Mouse (Mus musculus) G1E (cell line): ENCODE measurements around the gene Rbm4. TPM values are rescaled to one million over a fixed set of nuclear protein-coding genes. Genes with fewer than 3 reads are reported as not detected.

ENCODE experiments used
- ATAC-seq: 2 replicates; pipeline ENCODE4 v1.8.0; 2016; ENCODE audit warnings: mild to moderate bottlenecking; ENCODE audit not compliant: insufficient number of reproducible peaks, poor library complexity, low FRiP score, severe bottlenecking; ENCODE audit errors: extremely low read depth
- DNase-seq: peaks from one replicate; pipeline ENCODE4 v3.0.0; 2012; ENCODE audit warnings: low spot score
- H3K27me3 ChIP-seq: 2 replicates; pipeline ENCODE4 v1.6.1; 2012; ENCODE audit warnings: mild to moderate bottlenecking, low read length, inconsistent platforms; ENCODE audit not compliant: insufficient read depth
- H3K36me3 ChIP-seq: replicated peaks from 2 replicates; pipeline ENCODE3; 2012; ENCODE audit warnings: mild to moderate bottlenecking, inconsistent platforms
- H3K4me1 ChIP-seq: 2 replicates; pipeline ENCODE4 v1.6.1; 2012; ENCODE audit warnings: low read depth, low read length, inconsistent platforms, mixed read lengths; ENCODE audit not compliant: insufficient read depth
- H3K4me3 ChIP-seq: 2 replicates; pipeline ENCODE4 v1.5.1; 2012; ENCODE audit warnings: low read depth, mild to moderate bottlenecking, inconsistent platforms, low read length, moderate library complexity, mixed read lengths
- H3K9me3 ChIP-seq: replicated peaks from 2 replicates; pipeline ENCODE4 v1.6.1; 2012; ENCODE audit warnings: inconsistent platforms
- CTCF ChIP-seq: IDR thresholded peaks from 2 replicates; pipeline ENCODE4 v1.5.1; 2012; ENCODE audit warnings: low read depth, low read length, inconsistent platforms, mixed read lengths
- GATA1 ChIP-seq: IDR thresholded peaks from 2 replicates; pipeline ENCODE4 v1.6.1; 2012; ENCODE audit warnings: borderline replicate concordance, low read length, inconsistent platforms, mixed read lengths
- GATA2 ChIP-seq: IDR thresholded peaks from 2 replicates; pipeline ENCODE4 v1.6.1; 2012; ENCODE audit warnings: low read depth, low read length, inconsistent platforms, borderline replicate concordance
- POLR2AphosphoS5 ChIP-seq: IDR thresholded peaks from 2 replicates; pipeline ENCODE4 v1.6.1; 2012; ENCODE audit warnings: low read depth, low read length, inconsistent platforms; ENCODE audit not compliant: insufficient replicate concordance
- TAL1 ChIP-seq: conservative IDR thresholded peaks from 2 replicates; pipeline ENCODE4 v1.6.1; 2012; ENCODE audit warnings: low read depth, low read length, inconsistent platforms, mixed read lengths
- polyA plus RNA-seq: library from polyadenylated mRNA; stranded (reverse); fragments of >175 nt; gene quantifications from 2 replicates; pipeline ENCODE4 v1.2.3, GENCODE M21; 2012
- total RNA-seq, 2 experiments: library from RNA; stranded (forward) in 1 of 2; stranded (reverse) in 1 of 2; fragments of 200-1000 nt in 1 of 2; fragments of >200 nt in 1 of 2; fragmentation: Nextera tagmentation in 1 of 2; gene quantifications; 2 replicates each; pipeline ENCODE4 v1.2.3; 2014 to 2017

The Rbm4 gene
- total and polyA plus RNA-seq, 3 experiments: 19.9 to 99.5 (median 72.4) TPM

DNA sequence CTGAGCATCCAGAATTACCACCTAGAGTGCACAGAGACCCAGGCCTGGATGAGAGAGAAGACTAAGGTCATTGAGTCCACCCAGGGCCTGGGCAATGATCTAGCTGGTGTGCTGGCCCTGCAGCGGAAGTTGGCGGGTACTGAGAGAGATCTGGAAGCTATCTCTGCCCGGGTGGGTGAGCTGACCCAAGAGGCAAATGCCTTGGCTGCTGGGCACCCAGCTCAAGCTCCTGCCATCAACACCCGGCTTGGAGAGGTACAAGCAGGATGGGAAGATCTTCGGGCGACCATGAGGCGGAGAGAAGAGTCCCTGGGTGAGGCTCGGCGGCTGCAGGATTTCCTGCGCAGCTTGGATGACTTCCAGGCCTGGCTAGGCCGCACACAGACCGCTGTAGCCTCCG lies 55.8 kb downstream of the Rbm4 start:
- no peaks in the 10 kb centered on the region for H3K4me1 ChIP-seq
- DNase-seq: no peak
- TF ChIP-seq TAL1: no peak
- TF ChIP-seq GATA1: no peak
- no peak for TF ChIP-seq POLR2AphosphoS5
- TF ChIP-seq CTCF: no peak
- no peak for TF ChIP-seq GATA2
- peaks cover 28% of the 10 kb centered on the region; the same call in 1 of the 2 replicates for H3K27me3 ChIP-seq
- H3K4me3 ChIP-seq: no peak overlapping the region
- no peaks in the 10 kb centered on the region for H3K9me3 ChIP-seq
- no peaks in the 10 kb centered on the region for H3K36me3 ChIP-seq
- ATAC-seq: no peak

Other genes starting within 250 kb of the Rbm4 start
Only the 20 nearest of the 21 such genes appear.
- gene Lrfn4, start 178.2 kb downstream of the Rbm4 start, total RNA-seq (2014; fragmentation: Nextera tagmentation): not detected in 2 replicates
- gene Lrfn4, start 178.2 kb downstream of the Rbm4 start, total RNA-seq (2017): 0.35 and 0.49 TPM in 2 replicates
- 0.54 and 0.66 TPM in 2 replicates for gene Lrfn4, start 178.2 kb downstream of the Rbm4 start, polyA plus RNA-seq
- 16.3 and 21.9 TPM in 2 replicates for gene Rce1, start 168.3 kb downstream of the Rbm4 start, total RNA-seq (2014; fragmentation: Nextera tagmentation)
- 16.0 and 19.7 TPM in 2 replicates for gene Rce1, start 168.3 kb downstream of the Rbm4 start, total RNA-seq (2017)
- gene Rce1, start 168.3 kb downstream of the Rbm4 start, polyA plus RNA-seq: 16.1 and 33.9 TPM in 2 replicates
- gene Gm960, start 95.2 kb downstream of the Rbm4 start, total RNA-seq (2014; fragmentation: Nextera tagmentation): not detected in 2 replicates
- gene Gm960, start 95.2 kb downstream of the Rbm4 start, total RNA-seq (2017): 0.46 and 0.93 TPM in 2 replicates
- gene Gm960, start 95.2 kb downstream of the Rbm4 start, polyA plus RNA-seq: 0.37 TPM in 1 of 2 replicates, not detected in the other
- gene Sptbn2, start 82.7 kb downstream of the Rbm4 start, total RNA-seq (2014; fragmentation: Nextera tagmentation): 0.30 and 2.9 TPM in 2 replicates
- gene Sptbn2, start 82.7 kb downstream of the Rbm4 start, total RNA-seq (2017): 0.12 and 0.16 TPM in 2 replicates
- gene Sptbn2, start 82.7 kb downstream of the Rbm4 start, polyA plus RNA-seq: 0.17 and 0.21 TPM in 2 replicates
- 8.3 and 9.8 TPM in 2 replicates for gene Rbm4b, start 37.4 kb downstream of the Rbm4 start, total RNA-seq (2014; fragmentation: Nextera tagmentation)
- 16.1 and 20.7 TPM in 2 replicates for gene Rbm4b, start 37.4 kb downstream of the Rbm4 start, total RNA-seq (2017)
- 5.1 and 5.3 TPM in 2 replicates for gene Rbm4b, start 37.4 kb downstream of the Rbm4 start, polyA plus RNA-seq
- gene Gm21992, start 17.7 kb upstream of the Rbm4 start, total RNA-seq (2014; fragmentation: Nextera tagmentation): 10.6 and 11.2 TPM in 2 replicates
- 32.1 and 40.1 TPM in 2 replicates for gene Gm21992, start 17.7 kb upstream of the Rbm4 start, total RNA-seq (2017)
- gene Gm21992, start 17.7 kb upstream of the Rbm4 start, polyA plus RNA-seq: 1.7 and 9.0 TPM in 2 replicates
- 70.3 and 82.1 TPM in 2 replicates for gene Rbm14, start 17.7 kb upstream of the Rbm4 start, total RNA-seq (2014; fragmentation: Nextera tagmentation)
- gene Rbm14, start 17.7 kb upstream of the Rbm4 start, total RNA-seq (2017): 28.2 and 29.5 TPM in 2 replicates
- gene Rbm14, start 17.7 kb upstream of the Rbm4 start, polyA plus RNA-seq: 38.6 and 55.3 TPM in 2 replicates
- 17.3 and 20.6 TPM in 2 replicates for gene Ccs, start 45.4 kb upstream of the Rbm4 start, total RNA-seq (2014; fragmentation: Nextera tagmentation)
- gene Ccs, start 45.4 kb upstream of the Rbm4 start, total RNA-seq (2017): 30.1 and 31.2 TPM in 2 replicates
- gene Ccs, start 45.4 kb upstream of the Rbm4 start, polyA plus RNA-seq: 61.4 and 69.4 TPM in 2 replicates
- not detected in 2 replicates for gene Ccdc87, start 45.5 kb upstream of the Rbm4 start, total RNA-seq (2014; fragmentation: Nextera tagmentation)
- gene Ccdc87, start 45.5 kb upstream of the Rbm4 start, total RNA-seq (2017): 0.05 and 0.06 TPM in 2 replicates
- gene Ccdc87, start 45.5 kb upstream of the Rbm4 start, polyA plus RNA-seq: 0.03 TPM in 1 of 2 replicates, not detected in the other
- gene Ctsf, start 61.2 kb upstream of the Rbm4 start, total RNA-seq (2014; fragmentation: Nextera tagmentation): not detected in 2 replicates
- gene Ctsf, start 61.2 kb upstream of the Rbm4 start, total RNA-seq (2017): 0.38 and 0.41 TPM in 2 replicates
- 0.05 TPM in 1 of 2 replicates, not detected in the other for gene Ctsf, start 61.2 kb upstream of the Rbm4 start, polyA plus RNA-seq
- not detected in 2 replicates for gene Actn3, start 84.0 kb upstream of the Rbm4 start, total RNA-seq (2014; fragmentation: Nextera tagmentation)
- 0.16 and 0.52 TPM in 2 replicates for gene Actn3, start 84.0 kb upstream of the Rbm4 start, total RNA-seq (2017)
- gene Actn3, start 84.0 kb upstream of the Rbm4 start, polyA plus RNA-seq: 0.03 and 0.06 TPM in 2 replicates
- 15.9 and 19.5 TPM in 2 replicates for gene Zdhhc24, start 84.8 kb upstream of the Rbm4 start, total RNA-seq (2014; fragmentation: Nextera tagmentation)
- gene Zdhhc24, start 84.8 kb upstream of the Rbm4 start, total RNA-seq (2017): 13.9 and 15.7 TPM in 2 replicates
- 1.8 and 2.0 TPM in 2 replicates for gene Zdhhc24, start 84.8 kb upstream of the Rbm4 start, polyA plus RNA-seq
- 5.2 and 5.5 TPM in 2 replicates for gene Bbs1, start 112.7 kb upstream of the Rbm4 start, total RNA-seq (2014; fragmentation: Nextera tagmentation)
- 3.0 and 4.4 TPM in 2 replicates for gene Bbs1, start 112.7 kb upstream of the Rbm4 start, total RNA-seq (2017)
- gene Bbs1, start 112.7 kb upstream of the Rbm4 start, polyA plus RNA-seq: 5.6 and 8.7 TPM in 2 replicates
- 41.5 and 45.4 TPM in 2 replicates for gene Dpp3, start 134.4 kb upstream of the Rbm4 start, total RNA-seq (2014; fragmentation: Nextera tagmentation)
- 47.3 and 54.2 TPM in 2 replicates for gene Dpp3, start 134.4 kb upstream of the Rbm4 start, total RNA-seq (2017)
- 82.6 and 88.2 TPM in 2 replicates for gene Dpp3, start 134.4 kb upstream of the Rbm4 start, polyA plus RNA-seq
- gene Peli3, start 149.2 kb upstream of the Rbm4 start, total RNA-seq (2014; fragmentation: Nextera tagmentation): not detected in 2 replicates
- gene Peli3, start 149.2 kb upstream of the Rbm4 start, total RNA-seq (2017): 0.05 TPM in 1 of 2 replicates, not detected in the other
- not detected in 2 replicates for gene Peli3, start 149.2 kb upstream of the Rbm4 start, polyA plus RNA-seq
- gene Mrpl11, start 168.2 kb upstream of the Rbm4 start, total RNA-seq (2014; fragmentation: Nextera tagmentation): 15.4 and 16.2 TPM in 2 replicates
- 87.0 and 91.6 TPM in 2 replicates for gene Mrpl11, start 168.2 kb upstream of the Rbm4 start, total RNA-seq (2017)
- gene Mrpl11, start 168.2 kb upstream of the Rbm4 start, polyA plus RNA-seq: 66.8 and 72.2 TPM in 2 replicates
- gene Npas4, start 196.4 kb upstream of the Rbm4 start, total RNA-seq (2014; fragmentation: Nextera tagmentation): 0.83 TPM in 1 of 2 replicates, not detected in the other
- 0.05 and 0.06 TPM in 2 replicates for gene Npas4, start 196.4 kb upstream of the Rbm4 start, total RNA-seq (2017)
- gene Npas4, start 196.4 kb upstream of the Rbm4 start, polyA plus RNA-seq: not detected in 2 replicates
- gene Slc29a2, start 230.0 kb upstream of the Rbm4 start, total RNA-seq (2014; fragmentation: Nextera tagmentation): 4.3 and 5.8 TPM in 2 replicates
- gene Slc29a2, start 230.0 kb upstream of the Rbm4 start, total RNA-seq (2017): 1.7 and 1.8 TPM in 2 replicates
- gene Slc29a2, start 230.0 kb upstream of the Rbm4 start, polyA plus RNA-seq: 5.5 and 5.9 TPM in 2 replicates
- gene B4gat1, start 244.9 kb upstream of the Rbm4 start, total RNA-seq (2014; fragmentation: Nextera tagmentation): 5.9 and 7.2 TPM in 2 replicates
- gene B4gat1, start 244.9 kb upstream of the Rbm4 start, total RNA-seq (2017): 1.7 and 3.4 TPM in 2 replicates
- gene B4gat1, start 244.9 kb upstream of the Rbm4 start, polyA plus RNA-seq: 8.4 and 8.9 TPM in 2 replicates
- 0.60 TPM in 1 of 2 replicates, not detected in the other for gene AC124502.3, start 245.0 kb upstream of the Rbm4 start, total RNA-seq (2014; fragmentation: Nextera tagmentation)
- gene AC124502.3, start 245.0 kb upstream of the Rbm4 start, total RNA-seq (2017): 4.6 and 6.6 TPM in 2 replicates
- 0.33 and 0.34 TPM in 2 replicates for gene AC124502.3, start 245.0 kb upstream of the Rbm4 start, polyA plus RNA-seq